Mouse (Mus musculus) testis, adult 2 months (tissue): ENCODE data around the gene Mgat3. TPM values are rescaled to one million over a fixed set of nuclear protein-coding genes. Genes with fewer than 3 reads are reported as not detected.

ENCODE experiments used
- H3K27ac ChIP-seq: fragments of 200-500 bp; 2 replicates; pipeline ENCODE4 v1.5.1; 2012; ENCODE audit warnings: low read depth, low read length; ENCODE audit not compliant: control insufficient read depth, insufficient read depth
- H3K27me3 ChIP-seq: fragments of 200-500 bp; 2 replicates; pipeline ENCODE4 v1.6.1; 2012; ENCODE audit warnings: mild to moderate bottlenecking, low read length, moderate library complexity; ENCODE audit not compliant: control insufficient read depth, insufficient read depth
- H3K36me3 ChIP-seq: fragments of 200-500 bp; 2 replicates; pipeline ENCODE4 v1.6.1; 2012; ENCODE audit warnings: mild to moderate bottlenecking, low read length; ENCODE audit not compliant: control insufficient read depth, insufficient read depth
- H3K4me1 ChIP-seq: fragments of 200-500 bp; 2 replicates; pipeline ENCODE4 v1.6.1; 2012; ENCODE audit warnings: low read length; ENCODE audit not compliant: control insufficient read depth, insufficient read depth
- H3K4me3 ChIP-seq: fragments of 200-500 bp; 2 replicates; pipeline ENCODE4 v1.5.1; 2012; ENCODE audit warnings: low read depth, mild to moderate bottlenecking, low read length, moderate library complexity, mixed read lengths; ENCODE audit not compliant: control insufficient read depth
- CTCF ChIP-seq: fragments of 200-500 bp; IDR thresholded peaks from 2 replicates; pipeline ENCODE4 v1.5.1; 2012; ENCODE audit warnings: low read depth, mild to moderate bottlenecking, inconsistent platforms, low read length, moderate library complexity; ENCODE audit not compliant: control insufficient read depth, insufficient read depth, insufficient replicate concordance
- POLR2A ChIP-seq: fragments of 200-500 bp; IDR thresholded peaks from 2 replicates; pipeline ENCODE4 v1.6.1; 2012; ENCODE audit warnings: low read depth, mild to moderate bottlenecking, inconsistent platforms, low read length, moderate library complexity; ENCODE audit not compliant: control insufficient read depth
- polyA plus RNA-seq: library from polyadenylated mRNA; depleted of rRNA; stranded (reverse); fragments of >200 nt; gene quantifications from 2 replicates; pipeline ENCODE4 v1.2.3, GENCODE M21; 2012

Mgat3 gene
- polyA plus RNA-seq, 1 experiment = 0.38 TPM

DNA sequence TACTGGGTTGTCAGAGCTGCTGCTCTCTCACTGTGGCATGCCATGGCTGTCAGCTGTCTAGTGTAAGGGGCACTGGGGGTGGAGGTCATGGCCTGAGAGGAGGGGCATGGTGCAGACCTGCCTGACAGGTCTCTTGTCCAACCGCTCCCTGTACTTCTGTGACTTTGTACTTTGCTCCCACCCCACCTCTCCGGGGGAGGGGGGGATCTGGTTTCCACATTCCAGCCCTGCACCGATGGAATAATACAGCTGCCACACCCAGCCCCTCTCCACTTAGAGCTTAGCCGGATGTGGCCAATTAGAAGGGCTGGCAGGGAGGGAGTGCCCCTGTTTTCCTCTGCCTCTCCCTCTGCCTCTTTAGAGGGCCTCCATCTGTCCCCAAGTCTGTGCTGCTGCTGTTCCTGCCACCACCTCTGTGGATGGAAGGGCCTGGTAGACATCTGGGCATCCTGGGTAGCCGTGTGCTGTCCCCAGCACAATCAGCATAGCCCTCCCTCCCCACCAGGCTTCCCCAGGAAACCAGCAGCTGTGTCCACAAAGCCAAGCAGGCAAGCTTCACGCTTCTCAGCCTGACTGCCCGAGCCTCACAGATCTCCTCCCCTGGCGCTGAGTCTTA lies 14.1 kb upstream of the Mgat3 start:
- Histone ChIP-seq H3K4me3 (no peak overlapping the region), H3K36me3 (peaks cover 1% of the 10 kb centered on the region; the same call in 1 of the 2 replicates)

DNA sequence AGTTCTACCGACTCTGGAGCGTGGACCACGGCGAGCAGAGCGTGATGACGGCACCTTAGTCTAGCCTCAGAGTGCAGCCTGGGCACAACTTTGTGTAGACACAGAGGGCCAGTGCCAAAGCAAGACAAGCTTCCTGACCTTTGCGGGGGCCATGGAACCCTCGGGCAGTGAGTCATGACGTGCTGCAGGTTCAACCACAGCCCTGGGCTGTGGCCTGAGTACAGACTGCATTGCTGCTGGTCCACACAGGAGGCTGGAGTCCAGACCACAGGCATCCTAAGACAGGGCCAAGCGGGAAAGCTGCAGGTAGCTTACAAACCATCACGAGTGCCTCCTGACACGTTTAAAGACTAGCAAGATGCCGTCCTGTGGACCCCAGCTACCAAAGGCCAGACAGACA lies 13.3 kb upstream of the Mgat3 start:
- H3K27ac ChIP-seq = no peak overlapping the region
- no peaks in the 10 kb centered on the region for H3K27me3 ChIP-seq
- no peaks in the 10 kb centered on the region for H3K4me1 ChIP-seq
- H3K4me3 ChIP-seq = no peak overlapping the region
- H3K36me3 ChIP-seq = peaks cover 1% of the 10 kb centered on the region; the same call in 1 of the 2 replicates
- TF ChIP-seq CTCF (no peak), POLR2A (no peak)

More for the DNA sequence above, 14.1 kb upstream of the Mgat3 start:
- Histone ChIP-seq H3K27ac (no peak overlapping the region), H3K27me3 (no peaks in the 10 kb centered on the region), H3K4me1 (no peaks in the 10 kb centered on the region)
- no peak for TF ChIP-seq CTCF
- no peak for TF ChIP-seq POLR2A

DNA sequence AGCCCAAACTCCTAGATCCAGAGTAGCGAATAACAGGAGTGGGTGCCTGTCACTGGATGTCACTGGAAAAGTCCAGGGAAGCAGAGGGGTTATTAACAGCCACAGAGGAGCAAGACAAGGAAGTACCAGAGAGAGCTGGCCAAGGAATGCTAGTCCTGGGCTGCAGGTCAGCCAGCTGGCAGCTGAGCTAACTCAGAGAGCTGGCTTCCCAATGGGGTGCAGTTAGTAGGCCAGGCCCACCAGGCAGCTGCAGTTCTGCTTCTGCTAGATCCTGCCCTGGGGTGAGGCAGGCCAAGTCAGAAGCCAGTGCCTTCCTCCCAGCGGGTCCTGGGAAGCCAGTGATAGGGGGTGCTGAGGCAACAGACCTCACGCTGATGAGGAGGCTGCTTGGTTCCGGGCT lies 12.8 kb upstream of the Mgat3 start:
- H3K4me3 ChIP-seq = no peak overlapping the region
- no peaks in the 10 kb centered on the region for H3K27me3 ChIP-seq
- no peak overlapping the region for H3K27ac ChIP-seq
- TF ChIP-seq POLR2A (no peak), CTCF (no peak)
- H3K4me1 ChIP-seq = no peaks in the 10 kb centered on the region
- H3K36me3 ChIP-seq = peaks cover 1% of the 10 kb centered on the region; the same call in 1 of the 2 replicates

DNA sequence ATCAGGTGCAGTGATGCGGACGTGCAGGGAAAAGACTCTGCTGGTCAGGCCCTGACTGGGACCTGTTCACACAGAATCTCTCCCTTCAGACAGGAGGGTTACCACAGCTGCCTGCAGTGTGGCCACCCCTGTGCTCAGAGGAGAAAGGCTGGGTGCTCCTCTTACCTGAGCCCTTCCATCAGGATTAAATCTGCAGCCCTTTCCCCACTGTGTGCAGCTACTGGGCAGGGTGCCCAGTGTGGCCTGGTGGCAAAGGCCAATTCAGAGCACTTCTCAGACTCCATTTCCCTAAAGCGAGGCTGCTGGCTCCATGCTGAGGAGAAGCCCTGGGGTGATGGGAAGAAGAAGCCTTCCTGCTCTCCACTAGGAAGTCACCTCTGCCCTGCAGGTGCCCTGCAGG lies 12.3 kb upstream of the Mgat3 start:
- TF ChIP-seq CTCF (no peak), POLR2A (no peak)
- Histone ChIP-seq H3K36me3 (peaks cover 1% of the 10 kb centered on the region; the same call in 1 of the 2 replicates), H3K27me3 (no peaks in the 10 kb centered on the region), H3K4me3 (no peak overlapping the region), H3K27ac (no peak overlapping the region), H3K4me1 (no peaks in the 10 kb centered on the region)

DNA sequence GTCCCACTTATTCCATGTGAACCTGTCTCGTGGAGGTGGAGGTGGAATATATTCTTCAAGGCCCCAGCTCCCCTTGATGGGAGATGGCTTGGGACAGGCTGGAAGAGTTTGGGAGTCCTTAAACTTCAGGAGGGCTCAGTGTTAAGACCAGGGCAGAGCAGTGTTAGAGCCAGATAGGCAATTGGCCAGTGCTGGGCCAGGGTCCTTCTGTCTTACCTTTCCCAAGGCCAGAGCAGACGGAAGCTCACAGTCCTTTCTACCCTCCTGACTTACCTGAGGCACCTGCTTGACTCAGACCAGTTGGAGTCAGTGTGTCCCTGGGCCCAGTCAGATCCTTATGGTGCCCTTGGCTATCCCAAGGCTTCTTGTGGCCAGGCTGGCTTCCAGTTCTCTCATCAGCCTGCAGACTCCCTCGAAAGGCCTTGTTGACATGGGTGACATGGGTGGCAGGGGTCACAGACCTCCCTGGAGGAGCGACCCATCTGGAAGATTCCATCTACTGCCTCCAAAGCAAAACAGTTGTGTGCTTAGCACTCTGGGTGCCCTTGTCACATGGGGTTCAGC lies 11.0 kb upstream of the Mgat3 start:
- Histone ChIP-seq H3K4me3 (no peak overlapping the region), H3K36me3 (peaks cover 1% of the 10 kb centered on the region; the same call in 1 of the 2 replicates), H3K27ac (no peak overlapping the region), H3K27me3 (no peaks in the 10 kb centered on the region), H3K4me1 (no peaks in the 10 kb centered on the region)
- TF ChIP-seq POLR2A (no peak), CTCF (no peak)

DNA sequence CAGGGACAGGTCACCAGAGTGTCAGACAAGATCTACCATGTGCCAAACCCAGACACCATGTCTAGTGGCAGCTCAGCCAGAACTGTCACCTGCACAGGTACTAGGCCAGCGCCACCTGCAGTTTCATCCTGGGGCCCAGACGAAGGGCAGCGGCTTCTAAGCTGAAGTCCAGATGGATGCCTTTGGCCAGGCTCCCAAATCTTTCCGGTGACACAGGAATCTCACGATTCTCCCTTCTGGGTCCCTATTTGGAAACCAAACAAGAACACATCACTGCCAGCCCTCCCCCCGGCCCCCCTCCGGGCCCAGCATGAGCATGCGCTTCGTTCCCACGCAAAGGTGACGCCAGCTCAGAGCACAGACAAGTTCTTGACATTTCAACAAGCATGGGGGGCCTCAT lies 10.2 kb upstream of the Mgat3 start:
- H3K36me3 ChIP-seq = peaks cover 1% of the 10 kb centered on the region; the same call in 1 of the 2 replicates
- no peak overlapping the region for H3K27ac ChIP-seq
- H3K27me3 ChIP-seq = no peaks in the 10 kb centered on the region
- H3K4me3 ChIP-seq = no peak overlapping the region
- no peak for TF ChIP-seq CTCF
- no peak for TF ChIP-seq POLR2A
- no peaks in the 10 kb centered on the region for H3K4me1 ChIP-seq

DNA sequence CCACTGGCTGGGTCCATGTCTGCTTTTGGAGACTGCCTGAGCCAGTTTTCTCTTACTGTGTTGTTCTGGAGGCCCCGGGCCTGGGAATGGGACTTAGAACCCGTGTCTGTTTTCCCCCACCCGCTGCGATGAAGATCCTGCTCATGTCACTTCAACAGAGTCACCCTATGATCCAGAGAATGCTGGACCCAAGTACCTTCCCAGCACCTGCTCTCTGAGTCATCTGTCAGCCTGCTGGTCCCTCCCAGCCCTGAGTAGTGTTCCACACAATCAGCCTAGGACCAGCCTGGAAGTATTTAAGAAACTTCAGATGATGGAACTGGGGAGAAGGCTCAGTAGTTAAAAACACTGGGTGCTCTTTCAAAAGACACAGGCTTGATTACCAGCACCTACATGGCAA lies 9.8 kb upstream of the Mgat3 start:
- no peaks in the 10 kb centered on the region for H3K27me3 ChIP-seq
- no peak for TF ChIP-seq CTCF
- TF ChIP-seq POLR2A = no peak
- no peaks in the 10 kb centered on the region for H3K4me1 ChIP-seq
- no peak overlapping the region for H3K27ac ChIP-seq
- H3K4me3 ChIP-seq = no peak overlapping the region
- H3K36me3 ChIP-seq = peaks cover 1% of the 10 kb centered on the region; the same call in 1 of the 2 replicates

DNA sequence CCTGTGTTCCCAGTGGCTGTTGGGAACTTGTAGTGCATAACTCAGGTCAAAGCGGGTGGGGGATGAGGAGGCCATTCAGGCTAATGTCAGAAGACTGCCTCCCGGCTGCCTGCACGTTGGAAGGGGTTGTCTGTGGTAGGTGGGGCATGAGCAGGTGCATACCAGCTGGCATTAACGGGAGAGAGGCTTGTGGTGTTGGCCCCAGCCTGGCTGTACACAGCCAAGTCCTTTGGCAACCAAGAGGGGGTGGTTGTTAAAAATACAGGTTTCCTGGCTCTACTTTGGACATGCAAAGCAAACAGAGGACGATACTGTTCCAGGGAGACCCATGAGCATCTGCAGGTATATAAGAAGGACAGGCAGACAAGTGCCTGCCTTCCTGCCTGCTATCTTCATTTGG lies 8.1 kb upstream of the Mgat3 start:
- H3K36me3 ChIP-seq = peaks cover 1% of the 10 kb centered on the region; the same call in 1 of the 2 replicates
- no peaks in the 10 kb centered on the region for H3K4me1 ChIP-seq
- no peak overlapping the region for H3K27ac ChIP-seq
- no peak for TF ChIP-seq POLR2A
- TF ChIP-seq CTCF = no peak
- H3K4me3 ChIP-seq = no peak overlapping the region
- H3K27me3 ChIP-seq = no peaks in the 10 kb centered on the region
